15 mouse cellular contexts compared by ENCODE assay signal in the genomic region with DNA sequence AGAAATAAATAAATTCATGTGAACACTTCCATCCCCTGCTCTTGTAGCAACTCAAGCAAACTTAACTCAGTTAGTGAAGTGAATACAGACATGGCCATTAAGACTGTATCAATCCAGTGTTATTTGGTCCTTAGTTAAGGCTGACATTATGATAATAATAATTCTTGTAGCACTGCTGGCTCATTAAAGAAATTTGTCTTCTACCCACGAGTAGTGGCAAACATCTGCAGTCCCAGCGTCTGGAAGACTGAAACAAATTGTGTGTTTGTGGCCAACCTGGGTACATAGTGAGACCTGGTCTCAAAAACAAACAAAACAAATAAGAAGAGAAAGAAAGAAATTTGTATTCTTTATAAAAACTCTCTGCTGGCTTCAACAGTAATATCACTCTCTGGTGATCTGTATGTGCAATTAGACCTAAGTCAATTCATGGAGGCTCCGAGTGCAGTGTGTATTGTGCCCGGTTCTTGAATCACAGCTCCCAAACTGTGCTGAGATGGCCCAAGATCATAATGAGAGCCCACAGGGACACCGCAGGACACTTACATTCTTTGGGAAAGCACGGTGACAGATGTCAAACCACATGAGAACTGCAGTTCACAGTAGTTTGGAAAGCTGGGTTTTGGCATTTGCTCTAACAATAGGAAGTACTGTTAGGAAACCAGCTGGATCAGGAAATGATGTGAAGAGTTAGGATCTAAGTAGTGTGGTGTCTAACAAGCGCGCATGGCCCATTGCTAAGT.
"Had no signal": no experiment of that assay in that cellular context is flagged by ENCODE, and none has a peak within 500 bp of the region (broad histone marks: within the 10 kb centered on the region; RNA-seq: fewer than 3 reads in every experiment).

No protein-coding gene starts in this region.

- H3K9me3 ChIP-seq: limb, embryonic 13.5 days; midbrain, embryonic 10.5 days had no signal

- H3K4me3 ChIP-seq: limb, embryonic 13.5 days; midbrain, embryonic 10.5 days; neural tube, embryonic 13.5 days had no signal

- H3K4me1 ChIP-seq: limb, embryonic 13.5 days; midbrain, embryonic 10.5 days; neural tube, embryonic 13.5 days had no signal

- H3K36me3 ChIP-seq: limb, embryonic 13.5 days; midbrain, embryonic 10.5 days; neural tube, embryonic 13.5 days had no signal

- H3K27ac ChIP-seq: kidney, postnatal 0 days; limb, embryonic 13.5 days; liver, embryonic 14.5 days; midbrain, embryonic 10.5 days; neural tube, embryonic 13.5 days had no signal

- H3K9ac ChIP-seq: limb, embryonic 13.5 days; liver, embryonic 14.5 days; neural tube, embryonic 13.5 days had no signal

- H3K27me3 ChIP-seq: limb, embryonic 13.5 days; neural tube, embryonic 13.5 days had no signal

- DNase-seq: kidney, adult 9 months; kidney, postnatal 36 days; layer of hippocampus, adult 9-11 months; layer of hippocampus, postnatal 36 days; left cerebral cortex, postnatal 4 days; lung, adult 18-20 months; midbrain, embryonic 14.5 days; right cerebral cortex, adult 18-20 months; right cerebral cortex, postnatal 25 days; thymus, postnatal 4 days had no signal

- H3K4me2 ChIP-seq: limb, embryonic 13.5 days; neural tube, embryonic 13.5 days had no signal
